Mouse (Mus musculus) neural tube, embryonic 13.5 days (tissue): ENCODE measurements around the gene Becn1. TPM values are rescaled to one million over a fixed set of nuclear protein-coding genes. Genes with fewer than 3 reads are reported as not detected.

Source experiments
- ATAC-seq: fragments of 200-750 bp; cut with Nextera tagmentation; 2 replicates; pipeline ENCODE4 v1.8.0; 2017; ENCODE audit warnings: low read depth, mild to moderate bottlenecking, moderate TSS enrichment, moderate library complexity
- H3K27ac ChIP-seq: fragments of 300-500 bp; sonication (generic); replicated peaks from 2 replicates; pipeline ENCODE4 v1.5.1; 2015; ENCODE audit warnings: moderate library complexity, mild to moderate bottlenecking, inconsistent platforms
- H3K27me3 ChIP-seq: fragments of 300-500 bp; sonication (generic); 2 replicates; pipeline ENCODE4 v1.6.1; 2015; ENCODE audit warnings: mild to moderate bottlenecking, inconsistent platforms
- H3K36me3 ChIP-seq: fragments of 300-500 bp; sonication (generic); 2 replicates; pipeline ENCODE4 v1.6.1; 2015; ENCODE audit warnings: mild to moderate bottlenecking, inconsistent platforms
- H3K4me1 ChIP-seq: fragments of 300-500 bp; sonication (generic); replicated peaks from 2 replicates; pipeline ENCODE4 v1.6.1; 2015; ENCODE audit warnings: inconsistent platforms
- H3K4me2 ChIP-seq: fragments of 300-500 bp; sonication (generic); 2 replicates; pipeline ENCODE4 v1.6.1; 2015; ENCODE audit warnings: inconsistent platforms, mild to moderate bottlenecking, moderate library complexity
- H3K4me3 ChIP-seq: fragments of 300-500 bp; sonication (generic); 2 replicates; pipeline ENCODE4 v1.5.1; 2015; ENCODE audit warnings: mild to moderate bottlenecking, inconsistent platforms
- H3K9ac ChIP-seq: fragments of 300-500 bp; sonication (generic); 2 replicates; pipeline ENCODE4 v1.6.1; 2015; ENCODE audit warnings: moderate library complexity, mild to moderate bottlenecking, inconsistent platforms
- H3K9me3 ChIP-seq: fragments of 300-500 bp; sonication (generic); 2 replicates; pipeline ENCODE4 v1.6.1; 2016; ENCODE audit warnings: inconsistent platforms
- WGBS: fragments of 180-500 bp; shearing (Covaris S2); methylation state at CpG from one replicate; pipeline ENCODE4 v1.1.7; 2015; 5-methylcytosine and 5-hydroxymethylcytosine counted together
- polyA plus RNA-seq: library from polyadenylated mRNA; unstranded; fragments of >200 nt; fragmentation: Nextera tagmentation; extraction: Ambion mirVana; gene quantifications from 2 replicates; pipeline ENCODE4 v1.2.1, GENCODE M21; 2015

Gene Becn1
- polyA plus RNA-seq, 1 experiment from 2014 or later, result 178 TPM

DNA sequence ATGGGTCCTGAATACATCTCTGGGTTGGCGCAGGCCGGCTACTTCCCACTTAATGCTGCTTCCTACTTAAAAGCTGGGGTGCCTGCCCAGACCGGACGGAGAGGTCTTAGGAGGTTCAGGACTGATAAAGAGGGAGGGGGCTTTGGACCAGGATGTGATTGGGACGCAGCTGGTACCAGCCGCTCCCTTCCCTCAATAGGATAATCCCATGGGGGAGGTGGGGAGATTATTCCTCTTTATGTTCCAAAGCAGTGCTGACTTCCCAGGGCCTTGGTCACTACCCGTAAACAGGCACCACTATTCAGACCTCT lies 55.4 kb downstream of the Becn1 start:
- ATAC-seq, result no peak
- peak overlapping the region; percentile 93 for H3K4me2 ChIP-seq
- H3K27me3 ChIP-seq, result peaks cover 55% of the 10 kb centered on the region
- H3K36me3 ChIP-seq, result no peaks in the 10 kb centered on the region
- peak overlapping the region; percentile 60 for H3K4me3 ChIP-seq
- peak overlapping the region; percentile 81 for H3K9ac ChIP-seq
- H3K9me3 ChIP-seq, result no peaks in the 10 kb centered on the region
- H3K27ac ChIP-seq, result peak overlapping the region; percentile 54; the same call in 1 of the 2 replicates
- H3K4me1 ChIP-seq, result peaks cover 22% of the 10 kb centered on the region
- 3% methylated on average over 7 of the region's 7 CpGs for WGBS

DNA sequence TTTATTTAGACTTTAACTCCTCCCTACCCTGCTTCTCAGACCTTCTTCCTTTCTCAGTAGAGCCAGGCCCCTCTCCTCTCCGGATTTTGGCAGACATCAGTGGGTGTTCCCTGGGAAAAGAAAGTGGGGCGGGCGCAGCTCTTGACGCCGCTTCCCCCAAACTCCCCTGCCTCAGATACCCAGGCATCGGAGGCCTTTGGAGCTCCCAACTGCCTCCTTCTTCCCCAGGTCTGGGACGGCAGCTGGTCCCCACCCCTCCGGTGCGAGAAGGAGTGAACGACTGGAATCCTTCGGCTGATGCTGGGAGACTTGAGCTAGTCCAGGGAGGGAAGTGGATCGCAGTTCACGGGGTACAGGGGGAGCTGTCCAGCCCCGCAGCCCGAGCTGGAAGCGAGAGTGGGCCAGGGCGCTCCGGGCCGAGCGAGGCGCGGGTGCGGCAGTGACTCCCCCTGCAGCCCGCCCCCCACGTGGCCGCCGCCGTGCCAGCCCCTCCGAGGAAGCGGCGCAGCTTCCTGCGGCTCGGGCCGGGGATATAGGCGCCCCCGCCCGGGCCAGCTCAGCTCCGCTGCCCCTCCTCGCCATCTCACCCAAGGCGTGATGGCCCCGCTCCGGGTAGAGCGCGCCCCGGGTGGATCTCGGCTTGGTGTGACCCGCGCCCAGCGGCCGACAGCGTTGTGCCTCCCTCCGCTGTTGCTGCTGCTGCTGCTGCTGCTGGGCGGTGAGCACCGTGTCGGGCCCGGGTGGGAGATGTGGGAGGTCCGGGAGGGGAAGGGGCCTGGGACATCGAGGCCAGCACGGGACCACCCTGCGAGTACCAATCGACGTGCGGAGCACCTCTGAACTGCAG lies 56.0 kb downstream of the Becn1 start, which contains the start of gene Ramp2:
TSS of gene Ramp2 (plus strand) at position 174 of the 847 bp plus-strand sequence.
- H3K4me1 ChIP-seq, result peaks cover 22% of the 10 kb centered on the region

DNA sequence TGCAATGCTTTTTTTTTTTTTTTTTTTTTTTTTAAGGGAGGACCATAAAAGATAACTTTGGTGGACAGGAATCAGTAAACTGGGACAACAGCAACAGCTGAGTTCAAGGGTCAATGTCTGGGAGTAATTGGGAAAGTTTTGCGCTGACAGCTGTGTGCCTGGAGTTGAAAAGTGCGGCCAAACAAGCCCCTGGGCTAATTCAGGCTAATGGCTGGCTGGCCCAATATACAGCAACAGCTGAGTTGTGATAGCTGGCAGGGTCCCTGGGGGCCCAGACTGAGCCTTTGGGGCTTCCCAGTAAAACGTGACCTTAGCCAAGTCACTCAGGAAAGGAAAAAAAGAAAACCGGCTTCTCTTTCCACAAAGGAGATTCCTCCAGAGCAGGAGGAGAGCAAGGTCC lies 57.0 kb downstream of the Becn1 start:
- Histone ChIP-seq H3K4me3 (0 out of 2 replicates have a peak overlapping the region, but pooled peaks have one; percentile 60), H3K9me3 (no peaks in the 10 kb centered on the region), H3K27me3 (peaks cover 49% of the 10 kb centered on the region), H3K9ac (no peak overlapping the region), H3K36me3 (no peaks in the 10 kb centered on the region), H3K4me2 (peak overlapping the region; percentile 93; the same call in 1 of the 2 replicates), H3K27ac (no peak overlapping the region), H3K4me1 (peaks cover 22% of the 10 kb centered on the region)
- ATAC-seq, result no peak
- 28% methylated on average over 4 of the region's 4 CpGs for WGBS

More for the DNA sequence above, 56.0 kb downstream of the Becn1 start, which contains the start of gene Ramp2:
- Histone ChIP-seq H3K4me3 (peak within 1 kb of the TSS; percentile 60), H3K27me3 (peaks cover 52% of the 10 kb centered on the region), H3K36me3 (no peaks in the 10 kb centered on the region), H3K9ac (peak within 1 kb of the TSS; percentile 81), H3K27ac (peak within 1 kb of the TSS; percentile 54), H3K9me3 (no peaks in the 10 kb centered on the region), H3K4me2 (peak within 1 kb of the TSS; percentile 93)
- under 1% methylated on average over 62 of the region's 63 CpGs for WGBS
- ATAC-seq, result peak; percentile 66; the same call in 1 of the 2 replicates

GRCm38 (mm10) chr11:101238071-101238647 lies 63.9 kb downstream of the Becn1 start:
- no peaks in the 10 kb centered on the region for H3K27me3 ChIP-seq
- no peaks in the 10 kb centered on the region for H3K36me3 ChIP-seq
- 0 out of 2 replicates have a peak overlapping the region, but pooled peaks have one; percentile 25 for H3K27ac ChIP-seq
- no peaks in the 10 kb centered on the region for H3K9me3 ChIP-seq
- H3K4me1 ChIP-seq, result no peaks in the 10 kb centered on the region
- ATAC-seq, result no peak
- no peak overlapping the region for H3K4me2 ChIP-seq
- H3K9ac ChIP-seq, result no peak overlapping the region
- WGBS, result 59% methylated on average over 5 of the region's 5 CpGs
- no peak overlapping the region for H3K4me3 ChIP-seq

- Histone ChIP-seq H3K36me3 (no peaks in the 10 kb centered on the region), H3K4me2 (no peak overlapping the region), H3K9me3 (no peaks in the 10 kb centered on the region), H3K4me1 (peaks cover 3% of the 10 kb centered on the region; the same call in 1 of the 2 replicates), H3K9ac (no peak overlapping the region), H3K27ac (no peak overlapping the region), H3K27me3 (0 out of 2 replicates have a peak, but pooled peaks cover 4% of the 10 kb centered on the region), H3K4me3 (no peak overlapping the region)
- WGBS, result 93% methylated on average over 5 of the region's 5 CpGs
- no peak for ATAC-seq
Measured at GRCm38 (mm10) chr11:101236782-101237181, 65.3 kb downstream of the Becn1 start.

Other genes starting within 250 kb of the Becn1 start
- 9.0 and 9.4 TPM in 2 replicates for gene Naglu, start 232.3 kb downstream of the Becn1 start, polyA plus RNA-seq
- 0.37 and 0.47 TPM in 2 replicates for gene Hsd17b1, start 223.9 kb downstream of the Becn1 start, polyA plus RNA-seq
- 39.9 and 45.5 TPM in 2 replicates for gene Coasy, start 219.7 kb downstream of the Becn1 start, polyA plus RNA-seq
- 87.3 and 96.9 TPM in 2 replicates for gene Mlx, start 215.0 kb downstream of the Becn1 start, polyA plus RNA-seq
- 20.5 and 23.7 TPM in 2 replicates for gene Psmc3ip, start 206.8 kb downstream of the Becn1 start, polyA plus RNA-seq
- gene Retreg3, start 182.4 kb downstream of the Becn1 start, polyA plus RNA-seq, result 25.8 and 26.1 TPM in 2 replicates
- 77.7 and 78.9 TPM in 2 replicates for gene Tubg1, start 182.3 kb downstream of the Becn1 start, polyA plus RNA-seq
- 35.5 and 38.9 TPM in 2 replicates for gene Tubg2, start 146.4 kb downstream of the Becn1 start, polyA plus RNA-seq
- 4.6 and 5.1 TPM in 2 replicates for gene Cntnap1, start 131.8 kb downstream of the Becn1 start, polyA plus RNA-seq
- 10.3 and 13.0 TPM in 2 replicates for gene Plekhh3, start 130.9 kb downstream of the Becn1 start, polyA plus RNA-seq
- 0.40 and 0.91 TPM in 2 replicates for gene Ccr10, start 126.8 kb downstream of the Becn1 start, polyA plus RNA-seq
- 15.4 and 17.9 TPM in 2 replicates for gene Ezh1, start 75.8 kb downstream of the Becn1 start, polyA plus RNA-seq
- gene Ramp2, start 56.3 kb downstream of the Becn1 start, polyA plus RNA-seq, result 97.6 and 108 TPM in 2 replicates
- 114 and 117 TPM in 2 replicates for gene Vps25, start 48.6 kb downstream of the Becn1 start, polyA plus RNA-seq
- gene Wnk4, start 41.7 kb downstream of the Becn1 start, polyA plus RNA-seq, result 5.5 and 6.8 TPM in 2 replicates
- 0.89 and 1.0 TPM in 2 replicates for gene Cntd1, start 23.3 kb downstream of the Becn1 start, polyA plus RNA-seq
- gene Coa3, start 23.2 kb downstream of the Becn1 start, polyA plus RNA-seq, result 211 and 238 TPM in 2 replicates
- 126 and 133 TPM in 2 replicates for gene Psme3, start 13.9 kb upstream of the Becn1 start, polyA plus RNA-seq
- gene Aoc2, start 22.8 kb upstream of the Becn1 start, polyA plus RNA-seq, result 2.0 and 2.1 TPM in 2 replicates
- gene Aoc3, start 28.3 kb upstream of the Becn1 start, polyA plus RNA-seq, result 0.07 TPM in 1 of 2 replicates, not detected in the other
- gene G6pc, start 65.3 kb upstream of the Becn1 start, polyA plus RNA-seq, result not detected in 2 replicates
- 79.4 and 90.0 TPM in 2 replicates for gene Aarsd1, start 115.3 kb upstream of the Becn1 start, polyA plus RNA-seq
- 5.7 and 8.3 TPM in 2 replicates for gene Gm27029, start 122.5 kb upstream of the Becn1 start, polyA plus RNA-seq
- 25.5 and 28.5 TPM in 2 replicates for gene Rundc1, start 122.8 kb upstream of the Becn1 start, polyA plus RNA-seq
- 3.3 and 4.3 TPM in 2 replicates for gene Ptges3l, start 123.0 kb upstream of the Becn1 start, polyA plus RNA-seq
- gene Rpl27, start 140.0 kb upstream of the Becn1 start, polyA plus RNA-seq, result 303 and 315 TPM in 2 replicates
- gene Ifi35, start 146.1 kb upstream of the Becn1 start, polyA plus RNA-seq, result 3.6 and 3.8 TPM in 2 replicates
- gene Rnd2, start 162.7 kb upstream of the Becn1 start, polyA plus RNA-seq, result 80.5 and 83.0 TPM in 2 replicates
- 72.6 and 75.8 TPM in 2 replicates for gene Vat1, start 163.9 kb upstream of the Becn1 start, polyA plus RNA-seq
- gene Brca1, start 249.7 kb upstream of the Becn1 start, polyA plus RNA-seq, result 3.0 and 3.2 TPM in 2 replicates
- 99.4 and 107 TPM in 2 replicates for gene Nbr1, start 249.9 kb upstream of the Becn1 start, polyA plus RNA-seq